Mouse (Mus musculus) kidney, adult 2 months (tissue): Measurements from ENCODE around the gene Chic2.
A peak's percentile ranks its signal among the peaks of the same experiment; 100 is the strongest.

ENCODE experiments used
- CTCF ChIP-seq: fragments of 200-500 bp; conservative IDR thresholded peaks from 2 replicates; pipeline ENCODE4 v1.5.1; 2011; ENCODE audit warnings: low read depth, mild to moderate bottlenecking, control low read depth, low read length, moderate library complexity, mixed read lengths; ENCODE audit not compliant: insufficient read depth, insufficient read length
- POLR2A ChIP-seq: fragments of 200-500 bp; IDR thresholded peaks from one replicate; pipeline ENCODE4 v1.6.1; 2011; ENCODE audit warnings: low read depth, low read length, control low read depth

DNA sequence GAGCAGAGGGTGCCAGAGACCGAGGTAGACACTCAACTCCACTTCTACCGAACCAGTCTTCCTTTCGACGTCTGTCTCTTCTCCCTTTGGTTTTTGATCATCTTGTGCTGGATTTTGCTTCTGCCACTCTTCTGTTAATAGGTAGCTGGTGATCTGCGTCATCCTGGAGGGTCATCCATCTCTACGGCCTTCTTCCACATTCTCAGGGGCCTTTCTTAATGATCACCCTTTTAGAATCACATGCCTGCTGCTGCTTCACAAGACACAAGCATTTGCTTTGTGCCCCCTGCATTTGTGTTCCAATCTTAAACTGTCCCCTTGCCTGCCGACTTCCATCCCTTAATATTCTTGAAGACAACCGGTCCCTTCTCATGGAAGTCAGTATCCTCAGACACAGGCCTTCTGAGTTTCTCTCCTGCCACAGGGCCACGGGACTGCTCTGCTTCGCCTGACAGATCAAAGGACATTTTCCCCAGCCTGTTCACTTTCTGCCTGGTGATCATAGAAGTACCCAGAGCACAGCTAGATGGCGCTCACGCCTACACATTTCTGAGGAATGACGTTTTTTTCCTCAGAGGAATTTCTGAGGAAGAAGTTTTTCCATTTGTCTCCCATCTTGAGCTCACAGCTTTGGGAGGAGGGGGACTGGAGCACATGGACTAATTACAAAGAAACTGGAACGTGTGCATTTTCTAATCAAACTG, 83.6 kb downstream of the Chic2 start:
- TF ChIP-seq POLR2A (no peak), CTCF (peak; percentile 79)
